Mouse (Mus musculus) heart, embryonic 14.5 days (tissue): ENCODE data around the gene Wdr82. TPM values are rescaled to one million over a fixed set of nuclear protein-coding genes. Genes with fewer than 3 reads are reported as not detected.
A peak's percentile ranks its signal among the peaks of the same experiment; 100 is the strongest.

Source experiments
- ATAC-seq: fragments of 200-750 bp; cut with Nextera tagmentation; 2 replicates; pipeline ENCODE4 v1.8.0; 2017; ENCODE audit warnings: low read depth, moderate TSS enrichment; ENCODE audit not compliant: insufficient number of reproducible peaks, insufficient read depth, low FRiP score
- H3K27ac ChIP-seq, 2 experiments: fragments of 200-500 bp in 1 of 2; fragments of 300-500 bp in 1 of 2; sonication (generic) in 1 of 2; replicated peaks in 1 of 2; 2 replicates each; pipeline ENCODE4 v1.5.1; 2012 to 2014; ENCODE audit warnings: low read depth in 2 of 2, low read length in 2 of 2, control low read depth in 1 of 2, mild to moderate bottlenecking in 1 of 2, mixed read lengths in 1 of 2; ENCODE audit not compliant: control insufficient read depth in 1 of 2, insufficient read depth in 1 of 2
- H3K27me3 ChIP-seq: fragments of 300-500 bp; sonication (generic); 2 replicates; pipeline ENCODE4 v1.6.1; 2014; ENCODE audit warnings: mild to moderate bottlenecking, low read length, control low read depth; ENCODE audit not compliant: control insufficient read depth, insufficient read depth
- H3K36me3 ChIP-seq: fragments of 300-500 bp; sonication (generic); 2 replicates; pipeline ENCODE4 v1.6.1; 2014; ENCODE audit warnings: mild to moderate bottlenecking, control low read depth, low read length, mixed read lengths; ENCODE audit not compliant: control insufficient read depth, insufficient read depth
- H3K4me1 ChIP-seq, 2 experiments: fragments of 200-500 bp in 1 of 2; fragments of 300-500 bp in 1 of 2; sonication (generic) in 1 of 2; 2 replicates each; pipeline ENCODE4 v1.6.1; 2012 to 2014; ENCODE audit warnings: low read length in 2 of 2, control low read depth in 1 of 2, mixed read lengths in 1 of 2; ENCODE audit not compliant: control insufficient read depth in 2 of 2, insufficient read depth in 2 of 2
- H3K4me2 ChIP-seq: fragments of 300-500 bp; sonication (generic); 2 replicates; pipeline ENCODE4 v1.6.1; 2014; ENCODE audit warnings: mild to moderate bottlenecking, low read length
- H3K4me3 ChIP-seq, 2 experiments: fragments of 200-500 bp in 1 of 2; fragments of 300-500 bp in 1 of 2; sonication (generic) in 1 of 2; 2 replicates each; pipeline ENCODE4 v1.5.1; 2012 to 2014; ENCODE audit warnings: low read length in 2 of 2, mild to moderate bottlenecking in 2 of 2, control low read depth in 1 of 2, low read depth in 1 of 2, moderate library complexity in 1 of 2; ENCODE audit not compliant: control insufficient read depth in 1 of 2, insufficient read depth in 1 of 2
- H3K9ac ChIP-seq: fragments of 300-500 bp; sonication (generic); 2 replicates; pipeline ENCODE4 v1.6.1; 2014; ENCODE audit warnings: mild to moderate bottlenecking, low read length
- H3K9me3 ChIP-seq: fragments of 300-500 bp; sonication (generic); 2 replicates; pipeline ENCODE4 v1.6.1; 2016; ENCODE audit warnings: low read length, control low read depth; ENCODE audit not compliant: control insufficient read depth
- WGBS: fragments of 180-500 bp; shearing (Covaris S2); extraction: QIAGEN DNeasy Blood & Tissue Kit; methylation state at CpG from one replicate; pipeline ENCODE4 v1.1.7; 2014; 5-methylcytosine and 5-hydroxymethylcytosine counted together
- polyA plus RNA-seq: library from polyadenylated mRNA; unstranded; fragments of >200 nt; fragmentation: Nextera tagmentation; extraction: Ambion mirVana; gene quantifications from 2 replicates; pipeline ENCODE4 v1.2.1, GENCODE M21; 2014

Gene Wdr82
- polyA plus RNA-seq, 1 experiment from 2014 or later: 22.6 TPM

DNA sequence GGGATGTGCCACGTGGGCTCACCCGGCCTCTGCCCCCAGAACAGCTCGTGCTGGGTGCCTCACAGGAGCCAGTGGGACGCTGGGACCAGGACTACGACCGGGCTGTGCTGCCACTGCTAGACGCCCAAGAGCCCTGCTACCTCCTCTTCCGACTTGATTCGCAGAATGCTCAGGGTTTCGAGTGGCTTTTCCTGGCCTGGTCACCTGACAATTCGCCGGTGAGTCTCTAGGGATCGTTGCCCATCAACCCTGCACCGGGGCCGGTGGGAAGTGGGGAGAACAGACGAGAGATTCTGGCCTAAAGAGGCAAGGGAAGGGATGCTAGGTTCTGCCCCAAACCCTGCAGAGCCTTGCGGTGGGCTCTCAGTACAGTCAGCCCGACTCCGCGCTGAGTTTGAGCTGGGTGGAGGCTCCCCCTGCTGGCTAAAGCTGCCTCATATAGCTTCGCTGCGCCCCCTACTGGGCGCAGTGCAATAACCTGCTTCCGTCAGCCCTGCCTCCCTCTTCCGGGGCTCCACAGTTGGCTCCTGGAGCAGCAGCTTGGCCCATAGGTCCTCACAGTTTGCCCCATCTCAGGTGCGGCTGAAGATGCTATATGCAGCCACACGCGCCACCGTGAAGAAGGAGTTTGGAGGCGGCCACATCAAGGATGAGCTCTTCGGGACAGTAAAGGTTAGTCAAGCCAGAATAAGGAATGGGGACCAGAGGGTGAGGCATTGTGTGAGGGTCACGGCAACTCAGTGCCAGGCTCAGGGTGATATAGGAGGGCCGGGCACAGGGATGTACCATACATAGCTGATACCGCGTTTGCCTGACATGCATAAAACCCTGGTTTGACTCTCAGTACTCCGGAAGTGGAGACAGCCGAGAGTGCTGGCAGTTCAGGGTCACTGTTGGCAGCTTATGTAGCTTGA, 41.2 kb downstream of the Wdr82 start:
- H3K36me3 ChIP-seq: peaks cover 46% of the 10 kb centered on the region
- peak overlapping the region in 1 of 2 experiments; percentile 20; a peak in 1 of 4 replicates for H3K27ac ChIP-seq
- no peaks in the 10 kb centered on the region for H3K9me3 ChIP-seq
- H3K27me3 ChIP-seq: no peaks in the 10 kb centered on the region
- ATAC-seq: 0 out of 2 replicates have a peak, but pooled peaks have one; percentile 27
- H3K9ac ChIP-seq: peak overlapping the region; percentile 72
- H3K4me3 ChIP-seq: peak overlapping the region; percentile 35 to 37
- WGBS: 20% methylated on average over 37 of the region's 37 CpGs
- H3K4me1 ChIP-seq: peaks cover 6 to 14% of the 10 kb centered on the region in 2 experiments; a peak in 3 of 4 replicates
- H3K4me2 ChIP-seq: peak overlapping the region; percentile 69

DNA sequence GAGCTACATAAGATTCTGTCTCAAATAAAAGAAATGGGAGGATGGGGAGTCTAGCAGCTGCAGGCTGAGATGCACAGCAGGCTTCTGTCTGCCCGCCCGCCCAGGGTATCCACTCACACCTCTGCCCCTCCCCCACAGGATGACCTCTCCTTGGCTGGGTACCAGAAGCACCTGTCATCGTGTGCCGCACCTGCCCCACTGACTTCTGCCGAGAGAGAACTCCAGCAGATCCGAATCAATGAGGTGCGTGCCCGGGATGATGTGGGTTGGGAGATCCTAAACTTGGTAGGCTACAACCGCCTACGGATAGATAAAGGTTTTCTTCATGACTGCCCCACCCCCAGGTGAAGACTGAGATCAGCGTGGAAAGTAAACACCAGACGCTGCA, 41.9 kb downstream of the Wdr82 start:
- no peaks in the 10 kb centered on the region for H3K27me3 ChIP-seq
- peaks cover 44% of the 10 kb centered on the region for H3K36me3 ChIP-seq
- no peak overlapping the region for H3K9ac ChIP-seq
- H3K4me1 ChIP-seq: peaks cover 6 to 11% of the 10 kb centered on the region in 2 experiments; a peak in 3 of 4 replicates
- H3K4me2 ChIP-seq: peak overlapping the region; percentile 69
- H3K4me3 ChIP-seq: no peak overlapping the region
- ATAC-seq: no peak
- no peak overlapping the region for H3K27ac ChIP-seq
- H3K9me3 ChIP-seq: no peaks in the 10 kb centered on the region
- WGBS: 74% methylated on average over 12 of the region's 12 CpGs

DNA sequence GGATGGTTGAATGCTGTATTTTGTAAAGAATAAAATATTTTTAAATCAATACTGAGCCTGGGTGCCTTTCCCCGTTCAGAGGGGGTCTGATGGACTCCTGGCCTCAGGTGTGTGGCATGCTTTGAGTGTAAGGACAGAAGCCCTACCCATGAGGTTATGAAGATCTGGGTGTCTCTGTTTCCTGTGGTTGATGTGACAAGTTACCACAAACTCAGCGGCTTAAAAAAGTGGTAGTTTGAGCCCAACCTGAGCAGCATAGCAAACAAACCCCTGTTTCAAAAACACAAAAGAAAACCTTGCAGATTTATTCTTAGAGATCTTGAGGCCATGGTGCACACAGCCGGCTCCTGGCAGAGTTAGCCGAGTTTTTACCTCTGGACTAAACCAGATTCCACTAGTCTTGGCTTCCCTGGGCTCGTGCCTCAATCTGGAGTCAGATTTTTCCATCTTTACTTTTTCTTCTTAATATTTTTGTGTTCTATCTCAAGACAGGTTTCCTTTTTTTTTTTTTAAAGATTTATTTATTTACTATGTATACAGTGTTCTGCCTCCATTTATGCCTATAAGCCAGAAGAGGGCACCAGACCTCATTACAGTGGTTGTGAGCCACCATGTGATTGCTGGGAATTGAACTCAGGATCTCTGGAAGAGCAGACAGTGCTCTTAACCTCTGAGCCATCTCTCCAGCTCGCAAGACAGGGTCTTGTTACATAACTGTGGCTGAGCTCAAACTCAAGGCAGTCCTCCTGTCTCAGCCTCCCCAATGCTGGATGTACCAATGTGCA, 44.8 kb downstream of the Wdr82 start:
- WGBS: 79% methylated on average over 6 of the region's 6 CpGs
- no peaks in the 10 kb centered on the region for H3K9me3 ChIP-seq

DNA sequence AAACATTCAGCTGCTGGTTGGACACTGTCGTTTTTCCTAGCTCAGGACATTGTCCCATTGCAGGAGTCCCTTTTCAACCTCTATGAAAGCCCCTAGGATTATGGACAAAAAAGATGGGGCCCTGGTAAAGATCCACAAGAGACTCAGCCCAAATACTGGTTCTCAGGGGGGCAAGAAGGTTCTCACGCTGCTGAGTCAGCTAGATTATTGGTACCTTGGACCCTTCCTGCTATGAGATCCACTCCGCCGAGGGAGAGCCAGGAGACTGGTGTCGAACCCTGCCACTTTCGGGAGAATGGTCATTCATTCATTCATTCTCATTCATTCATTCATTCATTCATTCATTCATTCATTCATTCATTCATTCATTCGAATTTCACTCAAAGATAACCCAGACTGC, 46.2 kb downstream of the Wdr82 start:
- no peak for ATAC-seq
- Histone ChIP-seq H3K4me2 (no peak overlapping the region), H3K9me3 (no peaks in the 10 kb centered on the region), H3K27me3 (no peaks in the 10 kb centered on the region), H3K4me3 (no peak overlapping the region), H3K27ac (no peak overlapping the region), H3K36me3 (peaks cover 32% of the 10 kb centered on the region), H3K4me1 (peaks cover 2 to 4% of the 10 kb centered on the region in 2 experiments; a peak in 1 of 4 replicates), H3K9ac (no peak overlapping the region)
- 84% methylated on average over 7 of the region's 7 CpGs for WGBS

More for the DNA sequence above, 44.8 kb downstream of the Wdr82 start:
- peaks cover 32% of the 10 kb centered on the region for H3K36me3 ChIP-seq
- peaks cover 6 to 11% of the 10 kb centered on the region in 2 experiments; a peak in 3 of 4 replicates for H3K4me1 ChIP-seq
- H3K9ac ChIP-seq: no peak overlapping the region
- no peak for ATAC-seq
- no peak overlapping the region for H3K4me2 ChIP-seq
- H3K27me3 ChIP-seq: no peaks in the 10 kb centered on the region
- H3K27ac ChIP-seq: no peak overlapping the region
- no peak overlapping the region for H3K4me3 ChIP-seq

DNA sequence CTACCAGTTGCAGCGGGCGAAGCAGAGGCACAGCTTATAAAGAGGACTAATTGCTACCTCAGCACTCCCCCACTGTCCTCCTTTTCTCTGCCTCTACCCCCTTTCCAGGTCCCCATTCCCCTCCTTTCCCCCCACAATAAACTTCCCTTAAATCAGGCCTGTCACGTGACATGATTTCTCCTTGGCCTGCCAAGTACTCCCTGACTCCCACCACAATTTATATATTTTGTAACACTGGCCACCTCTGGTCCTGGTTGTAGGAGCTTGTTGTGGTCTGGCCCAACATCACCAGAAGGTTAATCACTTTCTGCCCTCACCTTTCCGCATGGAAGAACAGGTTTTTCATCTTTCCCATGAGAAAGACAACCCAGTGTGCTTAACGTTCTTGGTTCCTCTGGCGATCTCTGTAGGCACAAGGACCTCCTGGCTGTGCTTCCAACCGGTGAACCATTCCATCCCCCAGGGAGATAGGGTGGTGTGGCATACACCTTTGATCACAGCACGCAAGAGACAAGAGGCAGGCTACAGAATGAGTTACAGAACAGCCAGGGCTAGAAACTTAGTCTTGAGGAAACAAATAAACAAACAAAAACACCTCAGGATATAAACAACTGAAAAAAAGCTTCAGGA, 50.3 kb downstream of the Wdr82 start:
- H3K27ac ChIP-seq: no peak overlapping the region
- H3K4me3 ChIP-seq: no peak overlapping the region
- peaks cover 2 to 4% of the 10 kb centered on the region in 2 experiments; a peak in 2 of 4 replicates for H3K4me1 ChIP-seq
- no peak overlapping the region for H3K9ac ChIP-seq
- H3K27me3 ChIP-seq: peaks cover 3% of the 10 kb centered on the region; the same call in 1 of the 2 replicates
- H3K36me3 ChIP-seq: 0 out of 2 replicates have a peak, but pooled peaks cover 3% of the 10 kb centered on the region
- no peak for ATAC-seq
- WGBS: 64% methylated on average over 8 of the region's 8 CpGs
- no peaks in the 10 kb centered on the region for H3K9me3 ChIP-seq
- H3K4me2 ChIP-seq: no peak overlapping the region

DNA sequence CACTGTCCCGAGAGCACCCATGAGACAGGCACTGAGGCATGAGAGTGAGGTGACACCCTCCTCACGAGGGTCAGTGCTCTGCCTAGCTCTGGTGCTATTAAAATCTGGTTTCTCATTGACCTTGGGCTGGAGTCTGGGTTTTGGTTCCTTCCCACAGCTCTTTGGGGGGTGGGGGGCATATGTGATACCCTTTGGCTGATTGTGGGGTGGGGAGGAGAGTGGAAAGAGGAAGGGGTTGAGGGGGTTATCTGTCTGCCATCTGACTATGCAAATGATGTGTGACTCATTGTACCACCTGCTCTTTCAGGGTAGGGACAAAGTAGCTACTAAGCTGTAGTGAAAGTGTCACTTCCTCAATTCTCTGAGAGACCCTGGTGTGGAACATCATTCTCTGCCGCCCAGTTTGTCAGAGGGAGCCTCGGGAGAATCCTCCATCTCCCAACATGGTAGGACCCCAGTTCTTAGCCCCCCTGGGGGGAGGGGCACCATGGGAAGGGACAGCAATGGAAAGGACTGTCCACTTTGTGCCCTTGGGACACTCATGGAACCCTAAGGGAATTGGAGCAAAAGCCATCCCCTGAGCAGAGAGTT, 51.6 kb downstream of the Wdr82 start, which contains the start of gene Tlr9:
Gene Tlr9, plus strand, starts transcription at position 338 of the 591 bp plus-strand sequence.
- no peak within 1 kb of the TSS for H3K4me2 ChIP-seq
- ATAC-seq: no peak
- peaks cover 5 to 7% of the 10 kb centered on the region in 2 experiments; a peak in 3 of 4 replicates for H3K4me1 ChIP-seq
- H3K9me3 ChIP-seq: no peaks in the 10 kb centered on the region
- no peak within 1 kb of the TSS for H3K4me3 ChIP-seq
- H3K27me3 ChIP-seq: peaks cover 3% of the 10 kb centered on the region; the same call in 1 of the 2 replicates
- H3K36me3 ChIP-seq: no peaks in the 10 kb centered on the region
- no peak within 1 kb of the TSS for H3K27ac ChIP-seq
- 69% methylated on average over 4 of the region's 4 CpGs for WGBS
- H3K9ac ChIP-seq: no peak within 1 kb of the TSS
